Mouse (Mus musculus): ENCODE data around the gene Arrb2.

GRCm38 (mm10) chr11:70465211-70465610, 32.8 kb downstream of the Arrb2 start:
- no peak for TF ChIP-seq POLR2A (IDR thresholded peaks at IDR 0.05; ENCODE audit: borderline replicate concordance, insufficient read depth, low read length)
- no peak for TF ChIP-seq CTCF (IDR thresholded peaks at IDR 0.05; ENCODE audit: borderline replicate concordance, insufficient read depth, low read depth, low read length)

Data from cerebellum, adult 2 months (tissue).